Mouse (Mus musculus): Measurements from ENCODE around the gene Hist1h2af. TPM values are rescaled to one million over a fixed set of nuclear protein-coding genes. Genes with fewer than 3 reads are reported as not detected.
A peak's percentile ranks its signal among the peaks of the same experiment; 100 is the strongest.
"Not testable (repeated sequence)": the region's sequence is repeated elsewhere in the genome, so short reads cannot be mapped to it uniquely, and the experiment has no call there.

The Hist1h2af gene
- polyA plus RNA-seq, 1 experiment from 2014 or later = 2.7 TPM

DNA sequence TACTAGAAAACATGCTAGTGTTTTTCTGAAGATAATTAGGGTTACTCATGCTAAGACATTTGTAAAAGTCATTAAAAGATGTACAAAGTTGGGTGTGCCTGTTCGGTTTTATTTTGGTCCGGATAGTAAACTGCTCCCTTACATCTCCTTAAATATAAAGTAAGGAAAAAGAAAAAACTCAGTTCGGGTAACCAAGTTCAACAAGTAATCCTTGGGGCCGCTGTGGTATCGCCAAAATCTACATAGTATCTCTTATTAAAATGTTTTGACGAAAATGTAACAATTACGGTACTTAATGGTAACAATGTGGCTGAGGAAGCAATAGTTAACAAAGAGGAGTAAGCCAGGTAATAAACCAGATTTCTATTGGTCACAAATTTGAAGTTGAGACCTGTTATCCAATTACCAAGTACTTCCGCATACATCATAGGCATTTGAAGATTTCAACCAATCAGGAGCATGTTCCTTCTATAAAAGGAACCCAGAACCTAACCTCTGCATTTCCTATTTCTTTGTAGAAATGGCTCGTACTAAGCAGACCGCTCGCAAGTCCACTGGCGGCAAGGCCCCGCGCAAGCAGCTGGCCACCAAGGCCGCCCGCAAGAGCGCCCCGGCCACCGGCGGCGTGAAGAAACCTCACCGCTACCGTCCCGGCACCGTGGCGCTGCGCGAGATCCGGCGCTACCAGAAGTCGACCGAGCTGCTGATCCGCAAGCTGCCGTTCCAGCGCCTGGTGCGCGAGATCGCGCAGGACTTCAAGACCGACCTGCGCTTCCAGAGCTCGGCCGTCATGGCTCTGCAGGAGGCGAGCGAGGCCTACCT lies 10.5 kb downstream of the Hist1h2af start, which contains the start of gene Hist1h3f:
Gene Hist1h3f (plus strand): TSS at position 88 of the 822 bp plus-strand sequence.
- Histone ChIP-seq H3K9me3 (ENCODE audit: control insufficient read depth) (no peaks in the 10 kb centered on the region), H3K36me3 (ENCODE audit: control insufficient read depth, insufficient read depth) (no peaks in the 10 kb centered on the region), H3K4me3 (ENCODE audit: low read depth, low read length) (peak within 1 kb of the TSS; percentile 36), H3K27ac (ENCODE audit: low read depth, low read length) (peak within 1 kb of the TSS; percentile 73), H3K27me3 (replicated peaks; ENCODE audit: control insufficient read depth, insufficient read depth, low read length) (no peaks in the 10 kb centered on the region), H3K9ac (ENCODE audit: low read depth, low read length) (peak within 1 kb of the TSS; percentile 40), H3K4me2 (replicated peaks; ENCODE audit: low read depth) (peak within 1 kb of the TSS; percentile 78), H3K4me1 (replicated peaks; ENCODE audit: control insufficient read depth, insufficient read depth, low read length) (no peaks in the 10 kb centered on the region; the same call in 1 of the 2 replicates)
- WGBS = 1% methylated on average over 22 of the region's 45 CpGs
- no peak for TF ChIP-seq CTCF (IDR thresholded peaks at IDR 0.05; ENCODE audit: low read depth)
- peak; percentile 91 for ATAC-seq

- H3K27me3 ChIP-seq (replicated peaks; ENCODE audit: control insufficient read depth, insufficient read depth, low read length); H3K4me1 ChIP-seq (replicated peaks; ENCODE audit: control insufficient read depth, insufficient read depth, low read length); H3K9ac ChIP-seq (ENCODE audit: low read depth, low read length); ATAC-seq; H3K27ac ChIP-seq (ENCODE audit: low read depth, low read length); H3K9me3 ChIP-seq (ENCODE audit: control insufficient read depth); H3K36me3 ChIP-seq (ENCODE audit: control insufficient read depth, insufficient read depth): not testable (repeated sequence)
- WGBS = under 1% methylated on average over 11 of the region's 14 CpGs
- peak overlapping the region; percentile 36 for H3K4me3 ChIP-seq (ENCODE audit: low read depth, low read length)
- H3K4me2 ChIP-seq (replicated peaks; ENCODE audit: low read depth) = peak overlapping the region; percentile 78
Observed at GRCm38 (mm10) chr13:23544787-23545120, 11.0 kb downstream of the Hist1h2af start.

GRCm38 (mm10) chr13:23546694-23547093 lies 13.0 kb downstream of the Hist1h2af start:
- 71% methylated on average over 5 of the region's 5 CpGs for WGBS
- Histone ChIP-seq H3K36me3 (ENCODE audit: control insufficient read depth, insufficient read depth) (no peaks in the 10 kb centered on the region), H3K9ac (ENCODE audit: low read depth, low read length) (no peak overlapping the region), H3K27ac (ENCODE audit: low read depth, low read length) (no peak overlapping the region), H3K4me1 (replicated peaks; ENCODE audit: control insufficient read depth, insufficient read depth, low read length) (no peaks in the 10 kb centered on the region; the same call in 1 of the 2 replicates), H3K27me3 (replicated peaks; ENCODE audit: control insufficient read depth, insufficient read depth, low read length) (no peaks in the 10 kb centered on the region), H3K4me3 (ENCODE audit: low read depth, low read length) (no peak overlapping the region), H3K4me2 (replicated peaks; ENCODE audit: low read depth) (no peak overlapping the region), H3K9me3 (ENCODE audit: control insufficient read depth) (no peaks in the 10 kb centered on the region)
- TF ChIP-seq CTCF (IDR thresholded peaks at IDR 0.05; ENCODE audit: low read depth) = no peak
- ATAC-seq = no peak

GRCm38 (mm10) chr13:23550761-23551145 lies 17.0 kb downstream of the Hist1h2af start:
- Histone ChIP-seq H3K36me3 (ENCODE audit: control insufficient read depth, insufficient read depth) (no peaks in the 10 kb centered on the region), H3K27me3 (replicated peaks; ENCODE audit: control insufficient read depth, insufficient read depth, low read length) (no peaks in the 10 kb centered on the region), H3K27ac (ENCODE audit: low read depth, low read length) (peak overlapping the region; percentile 76), H3K9me3 (ENCODE audit: control insufficient read depth) (no peaks in the 10 kb centered on the region), H3K9ac (ENCODE audit: low read depth, low read length) (peak overlapping the region; percentile 12; the same call in 1 of the 2 replicates), H3K4me2 (replicated peaks; ENCODE audit: low read depth) (peak overlapping the region; percentile 64), H3K4me3 (ENCODE audit: low read depth, low read length) (peak overlapping the region; percentile 38), H3K4me1 (replicated peaks; ENCODE audit: control insufficient read depth, insufficient read depth, low read length) (no peaks in the 10 kb centered on the region)
- ATAC-seq = no peak
- no peak for TF ChIP-seq CTCF (IDR thresholded peaks at IDR 0.05; ENCODE audit: low read depth)
- 3% methylated on average over 3 of the region's 3 CpGs for WGBS

- ATAC-seq = peak; percentile 69
- WGBS = under 1% methylated on average over 47 of the region's 47 CpGs
- peak; percentile 72 for TF ChIP-seq CTCF (IDR thresholded peaks at IDR 0.05; ENCODE audit: low read depth)
Observed at GRCm38 (mm10) chr13:23551146-23551834, 17.6 kb downstream of the Hist1h2af start, which contains the start of gene Hist1h4f. Gene Hist1h4f (minus strand): TSS chr13:23551648.

More at GRCm38 (mm10) chr13:23551146-23551834, 17.6 kb downstream of the Hist1h2af start, which contains the start of gene Hist1h4f:
- peak within 1 kb of the TSS; percentile 76 for H3K27ac ChIP-seq (ENCODE audit: low read depth, low read length)
- not testable (repeated sequence) for H3K27me3 ChIP-seq (replicated peaks; ENCODE audit: control insufficient read depth, insufficient read depth, low read length); H3K36me3 ChIP-seq (ENCODE audit: control insufficient read depth, insufficient read depth); H3K4me1 ChIP-seq (replicated peaks; ENCODE audit: control insufficient read depth, insufficient read depth, low read length); H3K9me3 ChIP-seq (ENCODE audit: control insufficient read depth)
- H3K9ac ChIP-seq (ENCODE audit: low read depth, low read length) = peak within 1 kb of the TSS; percentile 12; the same call in 1 of the 2 replicates
- H3K4me3 ChIP-seq (ENCODE audit: low read depth, low read length) = peak within 1 kb of the TSS; percentile 38
- peak within 1 kb of the TSS; percentile 64 for H3K4me2 ChIP-seq (replicated peaks; ENCODE audit: low read depth)
